Mouse (Mus musculus) mouse embryonic stem cell (cell line): Measurements from ENCODE around the gene Slc24a4.

Experiments
- in situ Hi-C, 2 experiments: fragments of 300-500 bp; cut with MboI; formaldehyde crosslinking; loops; 1 replicate in 1 of 2; 3 replicates in 1 of 2; pipeline ENCODE4 v1.14.3; 2019 to 2020; ENCODE audit warnings: low sequenced_read_pairs in 2 of 2, low pct_unique_long_range_greater_than_20kb in 1 of 2, mixed read lengths in 1 of 2; ENCODE audit not compliant: unreplicated experiment in 1 of 2

Gene Slc24a4

GRCm38 (mm10) chr12:102128081-102128790, at the start of gene Slc24a4:
Gene Slc24a4, plus strand, starts transcription at chr12:102128733.
- in situ Hi-C loops: no loop called here

- in situ Hi-C loops: no loop called here
Observed at GRCm38 (mm10) chr12:102082648-102083425, 45.7 kb upstream of the Slc24a4 start.

GRCm38 (mm10) chr12:102090535-102090934, 38.0 kb upstream of the Slc24a4 start:
- in situ Hi-C loops: no loop called here

GRCm38 (mm10) chr12:102092342-102093094, 36.0 kb upstream of the Slc24a4 start:
- in situ Hi-C loops: no loop called here

- in situ Hi-C loops: no loop called here
Observed at GRCm38 (mm10) chr12:102105990-102106389, 22.5 kb upstream of the Slc24a4 start.

- in situ Hi-C loops: no loop called here
Observed at GRCm38 (mm10) chr12:102108851-102109250, 19.7 kb upstream of the Slc24a4 start.

- in situ Hi-C loops: no loop called here
Observed at GRCm38 (mm10) chr12:102112491-102112890, 16.0 kb upstream of the Slc24a4 start.

GRCm38 (mm10) chr12:102112901-102113300, 15.6 kb upstream of the Slc24a4 start:
- in situ Hi-C loops: no loop called here

GRCm38 (mm10) chr12:102113391-102113790, 15.1 kb upstream of the Slc24a4 start:
- in situ Hi-C loops: no loop called here

- in situ Hi-C loops: no loop called here
Observed at GRCm38 (mm10) chr12:102116580-102116979, 12.0 kb upstream of the Slc24a4 start.

- in situ Hi-C loops: no loop called here
Observed at GRCm38 (mm10) chr12:102118014-102118413, 10.5 kb upstream of the Slc24a4 start.

GRCm38 (mm10) chr12:102127601-102128000, 932 bp upstream of the Slc24a4 start:
- in situ Hi-C loops: no loop called here

- in situ Hi-C loops: no loop called here
Observed at GRCm38 (mm10) chr12:102128791-102129507, 416 bp downstream of the Slc24a4 start.

- in situ Hi-C loops: no loop called here
Observed at GRCm38 (mm10) chr12:102129508-102130030, 1.0 kb downstream of the Slc24a4 start.

- in situ Hi-C loops: no loop called here
Observed at GRCm38 (mm10) chr12:102139710-102140109, 11.2 kb downstream of the Slc24a4 start.

- in situ Hi-C loops: no loop called here
Observed at GRCm38 (mm10) chr12:102141330-102141729, 12.8 kb downstream of the Slc24a4 start.

GRCm38 (mm10) chr12:102147678-102148077, 19.1 kb downstream of the Slc24a4 start:
- in situ Hi-C loops: no loop called here

- in situ Hi-C loops: no loop called here
Observed at GRCm38 (mm10) chr12:102148746-102149145, 20.2 kb downstream of the Slc24a4 start.
